Mouse (Mus musculus) liver, adult 2 months (tissue): ENCODE results near the gene Rnf128. TPM values are rescaled to one million over a fixed set of nuclear protein-coding genes. Genes with fewer than 3 reads are reported as not detected.
A peak's percentile ranks its signal among the peaks of the same experiment; 100 is the strongest.

Experiments
- DNase-seq: peaks from one replicate; pipeline ENCODE4 v3.0.0-alpha.2; 2011; ENCODE audit warnings: low read depth, low spot score; ENCODE audit errors: extremely low read depth
- H3K27ac ChIP-seq: fragments of 200-500 bp; replicated peaks from 2 replicates; pipeline ENCODE4 v1.5.1; 2012; ENCODE audit warnings: low read depth, mild to moderate bottlenecking, control low read depth, inconsistent platforms, low read length; ENCODE audit not compliant: insufficient read depth
- H3K27me3 ChIP-seq: fragments of 200-500 bp; 2 replicates; pipeline ENCODE4 v1.6.1; 2012; ENCODE audit warnings: mild to moderate bottlenecking, moderate library complexity, low read length, inconsistent platforms; ENCODE audit not compliant: control insufficient read depth, insufficient read depth
- H3K36me3 ChIP-seq: fragments of 200-500 bp; 2 replicates; pipeline ENCODE4 v1.6.1; 2012; ENCODE audit warnings: low read length, inconsistent platforms; ENCODE audit not compliant: control insufficient read depth, insufficient read depth
- H3K4me1 ChIP-seq: fragments of 200-500 bp; 2 replicates; pipeline ENCODE4 v1.6.1; 2011; ENCODE audit warnings: low read length; ENCODE audit not compliant: control insufficient read depth, insufficient read depth
- H3K4me3 ChIP-seq: fragments of 200-500 bp; 2 replicates; pipeline ENCODE4 v1.5.1; 2011; ENCODE audit warnings: low read depth, mild to moderate bottlenecking, control low read depth, low read length, moderate library complexity; ENCODE audit not compliant: insufficient read depth
- H3K79me2 ChIP-seq: fragments of 200-500 bp; 2 replicates; pipeline ENCODE4 v1.6.1; 2012; ENCODE audit warnings: inconsistent platforms, mild to moderate bottlenecking, low read length, moderate library complexity; ENCODE audit not compliant: control insufficient read depth, insufficient read depth
- H3K9ac ChIP-seq: fragments of 200-500 bp; 2 replicates; pipeline ENCODE4 v1.6.1; 2012; ENCODE audit warnings: low read depth, mild to moderate bottlenecking, control low read depth, inconsistent platforms, low read length
- CTCF ChIP-seq: fragments of 200-500 bp; IDR thresholded peaks from 2 replicates; pipeline ENCODE4 v1.5.1; 2011; ENCODE audit warnings: low read depth, low read length, control low read depth
- POLR2A ChIP-seq: fragments of 200-500 bp; IDR thresholded peaks from 2 replicates; pipeline ENCODE4 v1.6.1; 2011; ENCODE audit warnings: low read length, control low read depth; ENCODE audit not compliant: insufficient read depth; ENCODE audit errors: extremely low read depth
- WGBS: fragments of 180-500 bp; shearing (Covaris S2); methylation state at CpG from one replicate; pipeline ENCODE4 v1.1.7; 2018; 5-methylcytosine and 5-hydroxymethylcytosine counted together
- polyA plus RNA-seq: library from polyadenylated mRNA; depleted of rRNA; stranded (reverse); fragments of >200 nt; gene quantifications from 2 replicates; pipeline ENCODE4 v1.2.3, GENCODE M21; 2012
- total RNA-seq: library from RNA; depleted of rRNA; stranded (reverse); fragments of >200 nt; gene quantifications from 2 replicates; pipeline ENCODE4 v1.2.3, GENCODE M21; 2014

Gene Rnf128
- total and polyA plus RNA-seq, 2 experiments: 40.3 to 84.5 TPM

GRCm38 (mm10) chrX:139610033-139610764 lies 47.1 kb downstream of the Rnf128 start:
- TF ChIP-seq CTCF: 0 out of 2 replicates have a peak, but pooled peaks have one; percentile 8
- TF ChIP-seq POLR2A: peak; percentile 64; the same call in 1 of the 2 replicates
- H3K9ac ChIP-seq: peak overlapping the region; percentile 93
- H3K27ac ChIP-seq: peak overlapping the region; percentile 95
- peaks cover 10% of the 10 kb centered on the region; the same call in 1 of the 2 replicates for H3K79me2 ChIP-seq
- peak overlapping the region; percentile 96 for H3K4me3 ChIP-seq
- H3K27me3 ChIP-seq: no peaks in the 10 kb centered on the region
- peak; percentile 85 for DNase-seq
- peaks cover 5% of the 10 kb centered on the region for H3K4me1 ChIP-seq
- H3K36me3 ChIP-seq: no peaks in the 10 kb centered on the region
- WGBS: under 1% methylated on average over 38 of the region's 44 CpGs

- no peaks in the 10 kb centered on the region for H3K27me3 ChIP-seq
- peaks cover 5% of the 10 kb centered on the region for H3K4me1 ChIP-seq
- H3K27ac ChIP-seq: peak overlapping the region; percentile 86
- peak overlapping the region; percentile 93 for H3K9ac ChIP-seq
- no peaks in the 10 kb centered on the region for H3K36me3 ChIP-seq
- WGBS: under 1% methylated on average over 53 of the region's 54 CpGs
- H3K4me3 ChIP-seq: peak overlapping the region; percentile 96
- no peak for TF ChIP-seq CTCF
- TF ChIP-seq POLR2A: no peak
- H3K79me2 ChIP-seq: peaks cover 10% of the 10 kb centered on the region; the same call in 1 of the 2 replicates
- peak; percentile 19 for DNase-seq
Measured at GRCm38 (mm10) chrX:139610765-139611300, 47.7 kb downstream of the Rnf128 start.

- Histone ChIP-seq H3K4me3 (no peak overlapping the region), H3K4me1 (peaks cover 5% of the 10 kb centered on the region), H3K36me3 (no peaks in the 10 kb centered on the region), H3K9ac (no peak overlapping the region), H3K79me2 (peaks cover 10% of the 10 kb centered on the region; the same call in 1 of the 2 replicates), H3K27ac (no peak overlapping the region), H3K27me3 (no peaks in the 10 kb centered on the region)
- DNase-seq: peak; percentile 56
- WGBS: 45% methylated on average over 2 of the region's 2 CpGs
- TF ChIP-seq POLR2A (no peak), CTCF (no peak)
Measured at GRCm38 (mm10) chrX:139614761-139615160, 51.6 kb downstream of the Rnf128 start.

- TF ChIP-seq CTCF (no peak), POLR2A (no peak)
- H3K9ac ChIP-seq: no peak overlapping the region
- 56% methylated on average over 3 of the region's 4 CpGs for WGBS
- no peaks in the 10 kb centered on the region for H3K36me3 ChIP-seq
- H3K27me3 ChIP-seq: no peaks in the 10 kb centered on the region
- DNase-seq: no peak
- no peak overlapping the region for H3K27ac ChIP-seq
- H3K79me2 ChIP-seq: no peaks in the 10 kb centered on the region; the same call in 1 of the 2 replicates
- H3K4me1 ChIP-seq: no peaks in the 10 kb centered on the region
- no peak overlapping the region for H3K4me3 ChIP-seq
Measured at GRCm38 (mm10) chrX:139622071-139622470, 59.0 kb downstream of the Rnf128 start.

GRCm38 (mm10) chrX:139634758-139635157 lies 71.6 kb downstream of the Rnf128 start:
- no peak overlapping the region for H3K27ac ChIP-seq
- no peak for TF ChIP-seq POLR2A
- no peak for TF ChIP-seq CTCF
- no peaks in the 10 kb centered on the region for H3K36me3 ChIP-seq
- no peaks in the 10 kb centered on the region for H3K4me1 ChIP-seq
- 74% methylated on average over 4 of the region's 4 CpGs for WGBS
- H3K79me2 ChIP-seq: peaks cover 2% of the 10 kb centered on the region; the same call in 1 of the 2 replicates
- H3K4me3 ChIP-seq: no peak overlapping the region
- no peaks in the 10 kb centered on the region for H3K27me3 ChIP-seq
- H3K9ac ChIP-seq: no peak overlapping the region
- no peak for DNase-seq

GRCm38 (mm10) chrX:139639744-139640143 lies 76.6 kb downstream of the Rnf128 start:
- Histone ChIP-seq H3K36me3 (no peaks in the 10 kb centered on the region), H3K4me1 (peaks cover 2% of the 10 kb centered on the region), H3K4me3 (no peak overlapping the region), H3K9ac (no peak overlapping the region), H3K27me3 (no peaks in the 10 kb centered on the region), H3K27ac (peak overlapping the region; percentile 58; the same call in 1 of the 2 replicates), H3K79me2 (peaks cover 2% of the 10 kb centered on the region; the same call in 1 of the 2 replicates)
- WGBS: 8% methylated on average over 2 of the region's 2 CpGs
- no peak for DNase-seq
- no peak for TF ChIP-seq POLR2A
- no peak for TF ChIP-seq CTCF
